Mouse (Mus musculus): Measurements from ENCODE around the gene Cntn5. TPM values are rescaled to one million over a fixed set of nuclear protein-coding genes. Genes with fewer than 3 reads are reported as not detected.

The Cntn5 gene
- polyA plus RNA-seq, 1 experiment, result not detected

GRCm38 (mm10) chr9:10529528-10529927 lies 375.0 kb downstream of the Cntn5 start:
- no peak overlapping the region for H3ac ChIP-seq (ENCODE audit: control insufficient read depth, insufficient read length)
- TF ChIP-seq MAX (IDR thresholded peaks at IDR 0.05; ENCODE audit: low read depth), result no peak
- no peak for TF ChIP-seq REST (IDR thresholded peaks at IDR 0.05; ENCODE audit: insufficient read depth, insufficient read length)
- H3K36me3 ChIP-seq (ENCODE audit: control insufficient read depth, insufficient read depth), result no peaks in the 10 kb centered on the region
- no peaks in the 10 kb centered on the region for H3K79me2 ChIP-seq (ENCODE audit: control insufficient read depth, insufficient read depth)
- H3K4me2 ChIP-seq (ENCODE audit: low read depth), result no peak overlapping the region
- H3K27me3 ChIP-seq (ENCODE audit: control insufficient read depth, insufficient read depth, insufficient read length), result no peaks in the 10 kb centered on the region
- H3K4me3 ChIP-seq, result no peak overlapping the region

- Histone ChIP-seq H3ac (ENCODE audit: control insufficient read depth, insufficient read length) (no peak overlapping the region), H3K27me3 (ENCODE audit: control insufficient read depth, insufficient read depth, insufficient read length) (no peaks in the 10 kb centered on the region)
- TF ChIP-seq POLR2A (IDR thresholded peaks at IDR 0.05; ENCODE audit: insufficient read length, low read depth) (no peak), TCF3 (IDR thresholded peaks at IDR 0.05; ENCODE audit: insufficient read length, low read depth) (no peak), POLR2AphosphoS2 (IDR thresholded peaks at IDR 0.05; ENCODE audit: insufficient read length, low read depth) (no peak)
Observed at GRCm38 (mm10) chr9:10529113-10529512, 375.5 kb downstream of the Cntn5 start.

GRCm38 (mm10) chr9:10528692-10529091 lies 375.9 kb downstream of the Cntn5 start:
- Histone ChIP-seq H3K36me3 (ENCODE audit: control insufficient read depth, insufficient read depth) (no peaks in the 10 kb centered on the region), H3K79me2 (ENCODE audit: control insufficient read depth, insufficient read depth) (no peaks in the 10 kb centered on the region), H3K4me3 (no peak overlapping the region), H3ac (ENCODE audit: control insufficient read depth, insufficient read length) (no peak overlapping the region), H3K27me3 (ENCODE audit: control insufficient read depth, insufficient read depth, insufficient read length) (no peaks in the 10 kb centered on the region), H3K4me2 (ENCODE audit: low read depth) (no peak overlapping the region)
- TF ChIP-seq MYOD1 (IDR thresholded peaks at IDR 0.05; ENCODE audit: control insufficient read depth in 1 of 3, insufficient read length in 2 of 3, low read depth in 2 of 3) (no peak), MYOG (IDR thresholded peaks at IDR 0.05; ENCODE audit: control insufficient read depth in 1 of 3, insufficient read depth in 1 of 3, insufficient read length in 2 of 3, low read depth in 2 of 3) (no peak), CEBPB (IDR thresholded peaks at IDR 0.05; ENCODE audit: insufficient read depth, poor library complexity, severe bottlenecking) (no peak)

More at GRCm38 (mm10) chr9:10529113-10529512, 375.5 kb downstream of the Cntn5 start:
- Histone ChIP-seq H3K79me2 (ENCODE audit: control insufficient read depth, insufficient read depth) (no peaks in the 10 kb centered on the region), H3K4me2 (ENCODE audit: low read depth) (no peak overlapping the region), H3K36me3 (ENCODE audit: control insufficient read depth, insufficient read depth) (no peaks in the 10 kb centered on the region), H3K4me3 (no peak overlapping the region)

- H3K4me3 ChIP-seq, result no peak overlapping the region
- no peak overlapping the region for H3ac ChIP-seq (ENCODE audit: control insufficient read depth, insufficient read length)
- no peaks in the 10 kb centered on the region for H3K79me2 ChIP-seq (ENCODE audit: control insufficient read depth, insufficient read depth)
- no peak for TF ChIP-seq MYOD1 (IDR thresholded peaks at IDR 0.05; ENCODE audit: control insufficient read depth in 1 of 3, insufficient read length in 2 of 3, low read depth in 2 of 3)
- TF ChIP-seq POLR2A (IDR thresholded peaks at IDR 0.05; ENCODE audit: insufficient read length, low read depth), result no peak
- TF ChIP-seq REST (IDR thresholded peaks at IDR 0.05; ENCODE audit: insufficient read depth, insufficient read length), result no peak
- TF ChIP-seq E2F4 (IDR thresholded peaks at IDR 0.05; ENCODE audit: insufficient read depth), result no peak
- TF ChIP-seq MYOG (IDR thresholded peaks at IDR 0.05; ENCODE audit: control insufficient read depth in 1 of 3, insufficient read depth in 1 of 3, insufficient read length in 2 of 3, low read depth in 2 of 3), result no peak
- TF ChIP-seq CEBPB (IDR thresholded peaks at IDR 0.05; ENCODE audit: insufficient read depth, poor library complexity, severe bottlenecking), result no peak
- TF ChIP-seq POLR2AphosphoS2 (IDR thresholded peaks at IDR 0.05; ENCODE audit: insufficient read length, low read depth), result no peak
- TF ChIP-seq USF1 (IDR thresholded peaks at IDR 0.05; ENCODE audit: low read depth), result no peak
- no peak for TF ChIP-seq TCF3 (IDR thresholded peaks at IDR 0.05; ENCODE audit: insufficient read length, low read depth)
- TF ChIP-seq MAX (IDR thresholded peaks at IDR 0.05; ENCODE audit: low read depth), result no peak
- no peak for TF ChIP-seq TCF12 (IDR thresholded peaks at IDR 0.05; ENCODE audit: insufficient read depth, poor library complexity, severe bottlenecking)
- TF ChIP-seq SRF (IDR thresholded peaks at IDR 0.05; ENCODE audit: control insufficient read depth, insufficient read length, low read depth), result no peak
- H3K27me3 ChIP-seq (ENCODE audit: control insufficient read depth, insufficient read depth, insufficient read length), result no peaks in the 10 kb centered on the region
- H3K4me2 ChIP-seq (ENCODE audit: low read depth), result no peak overlapping the region
- no peaks in the 10 kb centered on the region for H3K36me3 ChIP-seq (ENCODE audit: control insufficient read depth, insufficient read depth)
Observed at GRCm38 (mm10) chr9:10525915-10526667, 378.5 kb downstream of the Cntn5 start.

- H3ac ChIP-seq (ENCODE audit: control insufficient read depth, insufficient read length), result no peak overlapping the region
- H3K27me3 ChIP-seq (ENCODE audit: control insufficient read depth, insufficient read depth, insufficient read length), result no peaks in the 10 kb centered on the region
- no peaks in the 10 kb centered on the region for H3K79me2 ChIP-seq (ENCODE audit: control insufficient read depth, insufficient read depth)
- no peak for TF ChIP-seq TCF12 (IDR thresholded peaks at IDR 0.05; ENCODE audit: insufficient read depth, poor library complexity, severe bottlenecking)
- no peaks in the 10 kb centered on the region for H3K36me3 ChIP-seq (ENCODE audit: control insufficient read depth, insufficient read depth)
- no peak overlapping the region for H3K4me3 ChIP-seq
- no peak overlapping the region for H3K4me2 ChIP-seq (ENCODE audit: low read depth)
Observed at GRCm38 (mm10) chr9:10522604-10523003, 382.0 kb downstream of the Cntn5 start.

- Histone ChIP-seq H3K79me2 (ENCODE audit: control insufficient read depth, insufficient read depth) (no peaks in the 10 kb centered on the region), H3ac (ENCODE audit: control insufficient read depth, insufficient read length) (no peak overlapping the region), H3K36me3 (ENCODE audit: control insufficient read depth, insufficient read depth) (no peaks in the 10 kb centered on the region), H3K4me3 (no peak overlapping the region), H3K4me2 (ENCODE audit: low read depth) (no peak overlapping the region), H3K27me3 (ENCODE audit: control insufficient read depth, insufficient read depth, insufficient read length) (no peaks in the 10 kb centered on the region)
- TF ChIP-seq MAX (IDR thresholded peaks at IDR 0.05; ENCODE audit: low read depth) (no peak), USF1 (IDR thresholded peaks at IDR 0.05; ENCODE audit: low read depth) (no peak), REST (IDR thresholded peaks at IDR 0.05; ENCODE audit: insufficient read depth, insufficient read length) (no peak), MYOD1 (IDR thresholded peaks at IDR 0.05; ENCODE audit: control insufficient read depth in 1 of 3, insufficient read length in 2 of 3, low read depth in 2 of 3) (no peak), MYOG (IDR thresholded peaks at IDR 0.05; ENCODE audit: control insufficient read depth in 1 of 3, insufficient read depth in 1 of 3, insufficient read length in 2 of 3, low read depth in 2 of 3) (no peak), TCF3 (IDR thresholded peaks at IDR 0.05; ENCODE audit: insufficient read length, low read depth) (no peak), E2F4 (IDR thresholded peaks at IDR 0.05; ENCODE audit: insufficient read depth) (no peak)
Observed at GRCm38 (mm10) chr9:10521054-10521453, 383.5 kb downstream of the Cntn5 start.

All from myocyte (in vitro differentiated cells).